Mouse (Mus musculus) activated CD4-positive, CD25-positive, alpha-beta regulatory T cell, adult 4 months (primary cell): ENCODE results near the gene Lypd6. TPM values are rescaled to one million over a fixed set of nuclear protein-coding genes. Genes with fewer than 3 reads are reported as not detected.

Experiments used
- ATAC-seq: one replicate; pipeline ENCODE4 v1.8.0; 2017
- polyA plus RNA-seq, 2 experiments: library from polyadenylated mRNA; unstranded; fragments of 100-300 nt; shearing (Covaris generic); gene quantifications; one replicate each; pipeline ENCODE4 v1.2.1; 2017

Gene Lypd6
- polyA plus RNA-seq, 2 experiments from 2014 or later: not detected

- no peak for ATAC-seq
Measured at GRCm38 (mm10) chr2:50173730-50174528, 107.7 kb downstream of the Lypd6 start.

GRCm38 (mm10) chr2:50175709-50176108 lies 109.5 kb downstream of the Lypd6 start:
- ATAC-seq: no peak

- ATAC-seq: no peak
Measured at GRCm38 (mm10) chr2:50179164-50179563, 112.9 kb downstream of the Lypd6 start.

GRCm38 (mm10) chr2:50180423-50180822 lies 114.2 kb downstream of the Lypd6 start:
- no peak for ATAC-seq

GRCm38 (mm10) chr2:50181332-50181731 lies 115.1 kb downstream of the Lypd6 start:
- ATAC-seq: no peak

- no peak for ATAC-seq
Measured at GRCm38 (mm10) chr2:50186711-50187405, 120.6 kb downstream of the Lypd6 start.

GRCm38 (mm10) chr2:50188856-50189255 lies 122.6 kb downstream of the Lypd6 start:
- no peak for ATAC-seq

- no peak for ATAC-seq
Measured at GRCm38 (mm10) chr2:50196681-50197080, 130.5 kb downstream of the Lypd6 start.

- ATAC-seq: no peak
Measured at GRCm38 (mm10) chr2:50197801-50198200, 131.6 kb downstream of the Lypd6 start.

- ATAC-seq: no peak
Measured at GRCm38 (mm10) chr2:50200541-50200940, 134.3 kb downstream of the Lypd6 start.

- ATAC-seq: no peak
Measured at GRCm38 (mm10) chr2:50220574-50220973, 154.3 kb downstream of the Lypd6 start.

- no peak for ATAC-seq
Measured at GRCm38 (mm10) chr2:50225019-50225418, 158.8 kb downstream of the Lypd6 start.

- ATAC-seq: no peak
Measured at GRCm38 (mm10) chr2:50233491-50233890, 167.3 kb downstream of the Lypd6 start.

Other genes with a start within 250 kb of the Lypd6 start
- 10 to 100 TPM; 50.8 to 53.9 TPM for gene Mmadhc, start 230.4 kb downstream of the Lypd6 start, polyA plus RNA-seq